Mouse (Mus musculus) intestine, embryonic 15.5 days (tissue): ENCODE measurements at regions not wholly inside any gene's neighbourhood (a gene's known extent, or its start where the extent isn't known, plus 50 kb on each side); places are given as distances from the start of the nearest gene placed in this dataset.

Source experiments
- ATAC-seq: fragments of 200-750 bp; cut with Nextera tagmentation; 2 replicates; pipeline ENCODE4 v1.8.0; 2017; ENCODE audit warnings: moderate TSS enrichment, moderate library complexity
- H3K27ac ChIP-seq: fragments of 300-500 bp; sonication (generic); 2 replicates; pipeline ENCODE4 v1.5.1; 2015; ENCODE audit warnings: mild to moderate bottlenecking, inconsistent platforms
- H3K27me3 ChIP-seq: fragments of 300-500 bp; sonication (generic); replicated peaks from 2 replicates; pipeline ENCODE4 v1.6.1; 2015; ENCODE audit warnings: inconsistent platforms
- H3K36me3 ChIP-seq: fragments of 300-500 bp; sonication (generic); 2 replicates; pipeline ENCODE4 v1.6.1; 2015; ENCODE audit warnings: inconsistent platforms
- H3K4me1 ChIP-seq: fragments of 300-500 bp; sonication (generic); replicated peaks from 2 replicates; pipeline ENCODE4 v1.6.1; 2015; ENCODE audit warnings: inconsistent platforms
- H3K4me2 ChIP-seq: fragments of 300-500 bp; sonication (generic); replicated peaks from 2 replicates; pipeline ENCODE4 v1.6.1; 2015; ENCODE audit warnings: mild to moderate bottlenecking, inconsistent platforms
- H3K4me3 ChIP-seq: fragments of 300-500 bp; sonication (generic); replicated peaks from 2 replicates; pipeline ENCODE4 v1.5.1; 2015; ENCODE audit warnings: inconsistent platforms
- H3K9ac ChIP-seq: fragments of 300-500 bp; sonication (generic); 2 replicates; pipeline ENCODE4 v1.6.1; 2015; ENCODE audit warnings: inconsistent platforms
- H3K9me3 ChIP-seq: fragments of 300-500 bp; sonication (generic); 2 replicates; pipeline ENCODE4 v1.6.1; 2016; ENCODE audit warnings: inconsistent platforms
- WGBS: fragments of 180-500 bp; shearing (Covaris S2); methylation state at CpG from one replicate; pipeline ENCODE4 v1.1.7; 2015; 5-methylcytosine and 5-hydroxymethylcytosine counted together

- H3K4me1 ChIP-seq, result peaks cover 6% of the 10 kb centered on the region
- no peak overlapping the region for H3K27ac ChIP-seq
- H3K9me3 ChIP-seq, result no peaks in the 10 kb centered on the region
- no peak overlapping the region for H3K4me2 ChIP-seq
- 76% methylated on average over 2 of the region's 2 CpGs for WGBS
- H3K27me3 ChIP-seq, result no peaks in the 10 kb centered on the region
- ATAC-seq, result no peak
- H3K4me3 ChIP-seq, result no peak overlapping the region
- no peak overlapping the region for H3K9ac ChIP-seq
- H3K36me3 ChIP-seq, result no peaks in the 10 kb centered on the region
Observed at GRCm38 (mm10) chr17:47162459-47162858, 152.1 kb upstream of the Ubr2 start.

GRCm38 (mm10) chr17:47156237-47156636 is 145.9 kb upstream of the Ubr2 start:
- H3K27me3 ChIP-seq, result no peaks in the 10 kb centered on the region
- H3K27ac ChIP-seq, result no peak overlapping the region
- ATAC-seq, result no peak
- WGBS, result 86% methylated on average over 11 of the region's 11 CpGs
- H3K9ac ChIP-seq, result no peak overlapping the region
- H3K4me2 ChIP-seq, result no peak overlapping the region
- H3K4me3 ChIP-seq, result no peak overlapping the region
- H3K36me3 ChIP-seq, result 0 out of 2 replicates have a peak, but pooled peaks cover 3% of the 10 kb centered on the region
- peaks cover 14% of the 10 kb centered on the region for H3K4me1 ChIP-seq
- no peaks in the 10 kb centered on the region for H3K9me3 ChIP-seq

GRCm38 (mm10) chr17:47151557-47152278 is 141.4 kb upstream of the Ubr2 start:
- Histone ChIP-seq H3K4me2 (peak overlapping the region; percentile 56), H3K9me3 (no peaks in the 10 kb centered on the region), H3K27me3 (no peaks in the 10 kb centered on the region), H3K4me3 (peak overlapping the region; percentile 18), H3K36me3 (0 out of 2 replicates have a peak, but pooled peaks cover 3% of the 10 kb centered on the region), H3K27ac (peak overlapping the region; percentile 51; the same call in 1 of the 2 replicates), H3K9ac (no peak overlapping the region), H3K4me1 (peaks cover 42% of the 10 kb centered on the region)
- 18% methylated on average over 20 of the region's 20 CpGs for WGBS
- peak; percentile 48 for ATAC-seq

- H3K9ac ChIP-seq, result no peak overlapping the region
- H3K27me3 ChIP-seq, result no peaks in the 10 kb centered on the region
- ATAC-seq, result 0 out of 2 replicates have a peak, but pooled peaks have one; percentile 11
- no peaks in the 10 kb centered on the region for H3K9me3 ChIP-seq
- H3K4me1 ChIP-seq, result peaks cover 42% of the 10 kb centered on the region
- H3K4me3 ChIP-seq, result 0 out of 2 replicates have a peak overlapping the region, but pooled peaks have one; percentile 18
- H3K36me3 ChIP-seq, result 0 out of 2 replicates have a peak, but pooled peaks cover 1% of the 10 kb centered on the region
- H3K4me2 ChIP-seq, result peak overlapping the region; percentile 56
- 55% methylated on average over 5 of the region's 5 CpGs for WGBS
- no peak overlapping the region; the same call in 1 of the 2 replicates for H3K27ac ChIP-seq
Observed at GRCm38 (mm10) chr17:47151193-47151556, 140.8 kb upstream of the Ubr2 start.

- no peaks in the 10 kb centered on the region for H3K9me3 ChIP-seq
- ATAC-seq, result no peak
- no peaks in the 10 kb centered on the region for H3K27me3 ChIP-seq
- H3K27ac ChIP-seq, result peak overlapping the region; percentile 9; the same call in 1 of the 2 replicates
- no peaks in the 10 kb centered on the region for H3K36me3 ChIP-seq
- no peak overlapping the region for H3K9ac ChIP-seq
- H3K4me1 ChIP-seq, result peaks cover 42% of the 10 kb centered on the region
- 77% methylated on average over 6 of the region's 6 CpGs for WGBS
- H3K4me2 ChIP-seq, result peak overlapping the region; percentile 56; the same call in 1 of the 2 replicates
- no peak overlapping the region for H3K4me3 ChIP-seq
Observed at GRCm38 (mm10) chr17:47150636-47151035, 140.3 kb upstream of the Ubr2 start.

GRCm38 (mm10) chr17:47149662-47150061 is 139.3 kb upstream of the Ubr2 start:
- Histone ChIP-seq H3K4me2 (no peak overlapping the region), H3K27ac (no peak overlapping the region), H3K27me3 (no peaks in the 10 kb centered on the region), H3K4me3 (no peak overlapping the region), H3K36me3 (no peaks in the 10 kb centered on the region), H3K9ac (no peak overlapping the region), H3K4me1 (peaks cover 47% of the 10 kb centered on the region), H3K9me3 (no peaks in the 10 kb centered on the region)
- 78% methylated on average over 13 of the region's 13 CpGs for WGBS
- ATAC-seq, result no peak

- Histone ChIP-seq H3K9ac (no peak overlapping the region), H3K36me3 (no peaks in the 10 kb centered on the region), H3K4me1 (peaks cover 48% of the 10 kb centered on the region), H3K4me3 (no peak overlapping the region), H3K27ac (no peak overlapping the region), H3K4me2 (no peak overlapping the region), H3K27me3 (no peaks in the 10 kb centered on the region), H3K9me3 (no peaks in the 10 kb centered on the region)
- 87% methylated on average over 9 of the region's 9 CpGs for WGBS
- ATAC-seq, result no peak
Observed at GRCm38 (mm10) chr17:47149158-47149557, 138.8 kb upstream of the Ubr2 start.

- Histone ChIP-seq H3K9ac (no peak overlapping the region), H3K4me2 (no peak overlapping the region), H3K27me3 (no peaks in the 10 kb centered on the region), H3K4me1 (peaks cover 50% of the 10 kb centered on the region), H3K4me3 (no peak overlapping the region), H3K36me3 (no peaks in the 10 kb centered on the region), H3K27ac (no peak overlapping the region), H3K9me3 (no peaks in the 10 kb centered on the region)
- WGBS, result 92% methylated on average over 4 of the region's 4 CpGs
- no peak for ATAC-seq
Observed at GRCm38 (mm10) chr17:47146640-47147039, 136.3 kb upstream of the Ubr2 start.

GRCm38 (mm10) chr17:47145590-47145989 is 135.2 kb upstream of the Ubr2 start:
- Histone ChIP-seq H3K4me3 (no peak overlapping the region), H3K27ac (no peak overlapping the region), H3K4me1 (peaks cover 39% of the 10 kb centered on the region), H3K36me3 (no peaks in the 10 kb centered on the region), H3K9me3 (no peaks in the 10 kb centered on the region), H3K9ac (no peak overlapping the region), H3K27me3 (no peaks in the 10 kb centered on the region), H3K4me2 (no peak overlapping the region)
- ATAC-seq, result no peak
- WGBS, result 94% methylated on average over 16 of the region's 16 CpGs

GRCm38 (mm10) chr17:47144996-47145395 is 134.6 kb upstream of the Ubr2 start:
- Histone ChIP-seq H3K4me1 (peaks cover 37% of the 10 kb centered on the region), H3K9ac (no peak overlapping the region), H3K4me2 (no peak overlapping the region), H3K27me3 (no peaks in the 10 kb centered on the region), H3K36me3 (no peaks in the 10 kb centered on the region), H3K27ac (no peak overlapping the region), H3K9me3 (no peaks in the 10 kb centered on the region), H3K4me3 (no peak overlapping the region)
- ATAC-seq, result no peak
- WGBS, result 81% methylated on average over 9 of the region's 9 CpGs

- Histone ChIP-seq H3K9ac (no peak overlapping the region), H3K4me2 (no peak overlapping the region), H3K4me3 (no peak overlapping the region), H3K36me3 (no peaks in the 10 kb centered on the region), H3K27me3 (no peaks in the 10 kb centered on the region), H3K9me3 (no peaks in the 10 kb centered on the region), H3K4me1 (peaks cover 37% of the 10 kb centered on the region), H3K27ac (no peak overlapping the region)
- WGBS, result 46% methylated on average over 7 of the region's 7 CpGs
- no peak for ATAC-seq
Observed at GRCm38 (mm10) chr17:47144460-47144859, 134.1 kb upstream of the Ubr2 start.

GRCm38 (mm10) chr17:47143898-47144297 is 133.5 kb upstream of the Ubr2 start:
- Histone ChIP-seq H3K27me3 (no peaks in the 10 kb centered on the region), H3K36me3 (no peaks in the 10 kb centered on the region), H3K9ac (peak overlapping the region; percentile 20; the same call in 1 of the 2 replicates), H3K9me3 (no peaks in the 10 kb centered on the region), H3K4me3 (no peak overlapping the region), H3K27ac (no peak overlapping the region), H3K4me2 (peak overlapping the region; percentile 87), H3K4me1 (peaks cover 36% of the 10 kb centered on the region)
- ATAC-seq, result no peak
- 53% methylated on average over 7 of the region's 7 CpGs for WGBS

- Histone ChIP-seq H3K9ac (0 out of 2 replicates have a peak overlapping the region, but pooled peaks have one; percentile 76), H3K4me1 (peaks cover 32% of the 10 kb centered on the region), H3K4me2 (peak overlapping the region; percentile 87), H3K4me3 (peak overlapping the region; percentile 62), H3K9me3 (no peaks in the 10 kb centered on the region), H3K27me3 (no peaks in the 10 kb centered on the region), H3K36me3 (no peaks in the 10 kb centered on the region), H3K27ac (0 out of 2 replicates have a peak overlapping the region, but pooled peaks have one; percentile 98)
- WGBS, result 11% methylated on average over 7 of the region's 7 CpGs
- ATAC-seq, result no peak
Observed at GRCm38 (mm10) chr17:47142885-47143284, 132.5 kb upstream of the Ubr2 start.
